Mouse (Mus musculus) thymus, postnatal 10 days (tissue): ENCODE measurements around the gene Ssh1.

Experiments used
- DNase-seq, 2 experiments: peaks; one replicate each; pipeline ENCODE4 v3.0.0; 2021; ENCODE audit warnings: low spot score in 2 of 2

Gene Ssh1

GRCm38 (mm10) chr5:113892005-113892404, 101.7 kb downstream of the Ssh1 start:
- no peak for DNase-seq

- no peak for DNase-seq
Observed at GRCm38 (mm10) chr5:113890874-113891273, 102.8 kb downstream of the Ssh1 start.

GRCm38 (mm10) chr5:113889912-113890311, 103.8 kb downstream of the Ssh1 start:
- DNase-seq = no peak

GRCm38 (mm10) chr5:113889181-113889906, 104.3 kb downstream of the Ssh1 start:
- no peak for DNase-seq

GRCm38 (mm10) chr5:113888186-113888795, 105.4 kb downstream of the Ssh1 start:
- no peak for DNase-seq

GRCm38 (mm10) chr5:113887132-113887531, 106.6 kb downstream of the Ssh1 start:
- DNase-seq = no peak
